Mouse (Mus musculus): ENCODE data around the gene Ctnna3.

GRCm38 (mm10) chr10:64448624-64449023 is 1018.7 kb downstream of the Ctnna3 start:
- TF ChIP-seq CTCF (IDR thresholded peaks at IDR 0.05; ENCODE audit: low read depth) (no peak), EP300 (IDR thresholded peaks at IDR 0.05; ENCODE audit: low read depth) (no peak)
